Mouse (Mus musculus) heart, embryonic 16.5 days (tissue): ENCODE measurements around the gene Scgb1b30. TPM values are rescaled to one million over a fixed set of nuclear protein-coding genes. Genes with fewer than 3 reads are reported as not detected.

Experiments used
- ATAC-seq: fragments of 200-750 bp; cut with Nextera tagmentation; replicated peaks from 2 replicates; pipeline ENCODE4 v1.8.0; 2017; ENCODE audit warnings: moderate number of reproducible peaks; ENCODE audit not compliant: insufficient read depth, low FRiP score; ENCODE audit errors: extremely low read depth
- H3K27ac ChIP-seq: fragments of 300-500 bp; sonication (generic); 2 replicates; pipeline ENCODE4 v1.5.1; 2014; ENCODE audit warnings: mild to moderate bottlenecking, low read length, control low read depth, moderate library complexity
- H3K27me3 ChIP-seq: fragments of 300-500 bp; sonication (generic); 2 replicates; pipeline ENCODE4 v1.6.1; 2014; ENCODE audit warnings: low read length, mixed read lengths; ENCODE audit not compliant: control insufficient read depth, insufficient read depth
- H3K36me3 ChIP-seq: fragments of 300-500 bp; sonication (generic); 2 replicates; pipeline ENCODE4 v1.6.1; 2014; ENCODE audit not compliant: control insufficient read depth, insufficient read depth
- H3K4me1 ChIP-seq: fragments of 300-500 bp; sonication (generic); 2 replicates; pipeline ENCODE4 v1.6.1; 2014; ENCODE audit warnings: low read length, mixed read lengths; ENCODE audit not compliant: control insufficient read depth, insufficient read depth
- H3K4me2 ChIP-seq: fragments of 300-500 bp; sonication (generic); 2 replicates; pipeline ENCODE4 v1.6.1; 2014; ENCODE audit warnings: low read depth, mild to moderate bottlenecking, control low read depth, low read length
- H3K4me3 ChIP-seq: fragments of 300-500 bp; sonication (generic); 2 replicates; pipeline ENCODE4 v1.5.1; 2014; ENCODE audit warnings: mild to moderate bottlenecking, control low read depth, low read length
- H3K9ac ChIP-seq: fragments of 300-500 bp; sonication (generic); 2 replicates; pipeline ENCODE4 v1.6.1; 2014; ENCODE audit warnings: low read length, control low read depth
- H3K9me3 ChIP-seq: fragments of 300-500 bp; sonication (generic); replicated peaks from 2 replicates; pipeline ENCODE4 v1.6.1; 2016; ENCODE audit warnings: low read length; ENCODE audit not compliant: control insufficient read depth
- WGBS: fragments of 180-500 bp; shearing (Covaris S2); extraction: QIAGEN DNeasy Blood & Tissue Kit; methylation state at CpG from one replicate; pipeline ENCODE4 v1.1.7; 2014; 5-methylcytosine and 5-hydroxymethylcytosine counted together
- polyA plus RNA-seq: library from polyadenylated mRNA; unstranded; fragments of >200 nt; fragmentation: Nextera tagmentation; extraction: Ambion mirVana; gene quantifications from 2 replicates; pipeline ENCODE4 v1.2.1, GENCODE M21; 2015

Scgb1b30 gene
- polyA plus RNA-seq, 1 experiment from 2014 or later = not detected

- Histone ChIP-seq H3K36me3 (peaks cover 5% of the 10 kb centered on the region; the same call in 1 of the 2 replicates), H3K9me3 (0 out of 2 replicates have a peak, but pooled peaks cover 5% of the 10 kb centered on the region), H3K27ac (no peak overlapping the region), H3K4me3 (no peak overlapping the region), H3K4me2 (no peak overlapping the region), H3K4me1 (peaks cover 7% of the 10 kb centered on the region), H3K9ac (no peak overlapping the region), H3K27me3 (no peaks in the 10 kb centered on the region)
- ATAC-seq = no peak
- 80% methylated on average over 3 of the region's 3 CpGs for WGBS
Measured at GRCm38 (mm10) chr7:34126291-34126690, 31.1 kb downstream of the Scgb1b30 start.

DNA sequence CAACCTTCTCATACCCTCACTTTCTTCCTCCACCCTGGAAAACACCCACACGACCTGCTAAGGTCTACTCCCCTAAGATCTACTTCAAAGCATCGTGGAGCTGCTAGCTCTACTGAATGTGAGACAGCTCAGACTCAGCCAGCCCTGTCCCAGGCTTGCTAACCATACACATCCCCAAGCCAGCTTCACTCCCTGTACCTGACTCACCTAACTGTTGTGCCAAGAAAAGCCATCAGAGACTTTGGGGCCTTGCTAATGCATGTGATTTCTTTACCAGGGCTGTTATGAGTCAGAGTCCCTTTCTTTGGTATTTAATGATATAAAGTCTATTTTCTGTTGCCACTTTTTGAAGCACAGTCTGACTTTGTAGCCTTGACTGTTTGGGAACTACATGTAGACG is 35.9 kb downstream of the Scgb1b30 start:
- H3K36me3 ChIP-seq = peaks cover 5% of the 10 kb centered on the region; the same call in 1 of the 2 replicates
- peak overlapping the region; percentile 63; the same call in 1 of the 2 replicates for H3K4me2 ChIP-seq
- no peak for ATAC-seq
- 53% methylated on average over 3 of the region's 3 CpGs for WGBS
- no peaks in the 10 kb centered on the region for H3K27me3 ChIP-seq
- peak overlapping the region; percentile 91; the same call in 1 of the 2 replicates for H3K9ac ChIP-seq
- peaks cover 17% of the 10 kb centered on the region for H3K4me1 ChIP-seq
- H3K27ac ChIP-seq = no peak overlapping the region
- peak overlapping the region; percentile 83 for H3K4me3 ChIP-seq
- H3K9me3 ChIP-seq = 0 out of 2 replicates have a peak, but pooled peaks cover 5% of the 10 kb centered on the region

DNA sequence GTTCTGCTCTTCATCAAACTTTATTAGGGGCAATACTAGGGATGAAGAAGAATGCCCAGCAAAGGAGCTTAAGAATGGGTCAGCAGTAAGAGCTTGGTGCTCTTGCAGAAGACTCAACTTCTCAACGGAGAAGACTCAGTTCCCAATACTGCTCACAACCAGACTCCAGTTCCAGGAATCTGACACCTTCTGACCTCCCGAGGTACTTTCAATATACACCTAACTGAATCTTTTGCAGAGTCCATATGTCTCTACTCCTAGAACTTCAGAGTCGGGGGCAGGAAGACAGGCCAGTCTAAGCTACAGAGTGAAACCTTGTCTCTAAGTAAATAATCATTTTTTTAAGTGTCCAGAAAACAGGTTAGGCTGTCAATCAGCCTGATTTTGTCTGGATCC is 36.7 kb downstream of the Scgb1b30 start:
- Histone ChIP-seq H3K4me1 (peaks cover 17% of the 10 kb centered on the region), H3K9me3 (0 out of 2 replicates have a peak, but pooled peaks cover 3% of the 10 kb centered on the region), H3K36me3 (peaks cover 2% of the 10 kb centered on the region; the same call in 1 of the 2 replicates), H3K4me3 (peak overlapping the region; percentile 83), H3K27ac (peak overlapping the region; percentile 56; the same call in 1 of the 2 replicates), H3K9ac (peak overlapping the region; percentile 91), H3K4me2 (peak overlapping the region; percentile 63), H3K27me3 (no peaks in the 10 kb centered on the region)
- ATAC-seq = no peak
- WGBS = 6% methylated on average over 3 of the region's 3 CpGs

GRCm38 (mm10) chr7:34132355-34133079 is 37.3 kb downstream of the Scgb1b30 start:
- Histone ChIP-seq H3K4me3 (peak overlapping the region; percentile 83), H3K36me3 (no peaks in the 10 kb centered on the region), H3K9ac (peak overlapping the region; percentile 91), H3K4me1 (peaks cover 17% of the 10 kb centered on the region), H3K4me2 (peak overlapping the region; percentile 63), H3K9me3 (no peaks in the 10 kb centered on the region), H3K27me3 (no peaks in the 10 kb centered on the region), H3K27ac (peak overlapping the region; percentile 56)
- WGBS = under 1% methylated on average over 85 of the region's 116 CpGs
- peak; percentile 79 for ATAC-seq

DNA sequence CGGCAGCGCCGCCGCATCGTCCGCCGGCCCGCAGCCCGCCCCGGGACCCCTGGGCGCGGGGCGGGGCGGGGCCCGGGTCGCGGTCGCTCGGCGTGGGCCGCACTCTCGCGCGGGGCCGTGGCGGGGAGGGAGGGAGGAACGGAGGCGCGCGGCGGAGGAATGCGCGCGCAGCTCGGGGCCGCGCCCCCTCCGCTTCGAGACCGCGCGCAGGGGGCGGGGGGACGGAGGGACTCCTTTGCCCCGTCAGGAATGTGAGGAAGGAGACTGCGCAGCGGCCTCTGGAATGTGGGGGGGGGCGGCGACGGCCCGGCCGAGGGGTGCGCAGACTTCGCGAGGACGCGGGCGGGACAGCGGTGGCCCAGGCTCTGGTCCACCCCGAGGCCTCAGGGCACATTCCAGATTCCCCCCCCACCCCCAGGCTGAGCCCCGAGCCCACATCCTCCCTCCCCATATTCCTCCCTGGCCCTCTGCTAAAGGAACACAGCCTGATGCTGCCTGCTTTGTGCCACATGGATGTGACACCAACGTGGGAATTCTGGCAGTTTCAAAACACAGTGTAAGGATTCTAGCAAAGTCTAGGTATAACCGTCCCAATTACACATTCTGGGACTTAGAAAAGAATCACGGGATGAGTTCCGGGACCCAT is 38.0 kb downstream of the Scgb1b30 start, which contains the start of gene Wtip:
TSS of gene Wtip (minus strand) at position 152 of the 646 bp plus-strand sequence.
- Histone ChIP-seq H3K4me1 (peaks cover 17% of the 10 kb centered on the region), H3K36me3 (no peaks in the 10 kb centered on the region)
- 1% methylated on average over 40 of the region's 65 CpGs for WGBS

GRCm38 (mm10) chr7:34134336-34134735 is 39.1 kb downstream of the Scgb1b30 start:
- H3K36me3 ChIP-seq = no peaks in the 10 kb centered on the region
- no peak overlapping the region for H3K27ac ChIP-seq
- no peaks in the 10 kb centered on the region for H3K27me3 ChIP-seq
- H3K4me1 ChIP-seq = peaks cover 17% of the 10 kb centered on the region
- H3K4me2 ChIP-seq = no peak overlapping the region
- H3K9me3 ChIP-seq = no peaks in the 10 kb centered on the region
- no peak overlapping the region for H3K4me3 ChIP-seq
- 90% methylated on average over 2 of the region's 2 CpGs for WGBS
- ATAC-seq = no peak
- no peak overlapping the region for H3K9ac ChIP-seq

More for the DNA sequence above, 38.0 kb downstream of the Scgb1b30 start, which contains the start of gene Wtip:
- ATAC-seq = peak; percentile 94
- peak within 1 kb of the TSS; percentile 56 for H3K27ac ChIP-seq
- peak within 1 kb of the TSS; percentile 63 for H3K4me2 ChIP-seq
- no peaks in the 10 kb centered on the region for H3K9me3 ChIP-seq
- peak within 1 kb of the TSS; percentile 91 for H3K9ac ChIP-seq
- H3K4me3 ChIP-seq = peak within 1 kb of the TSS; percentile 83
- no peaks in the 10 kb centered on the region for H3K27me3 ChIP-seq

DNA sequence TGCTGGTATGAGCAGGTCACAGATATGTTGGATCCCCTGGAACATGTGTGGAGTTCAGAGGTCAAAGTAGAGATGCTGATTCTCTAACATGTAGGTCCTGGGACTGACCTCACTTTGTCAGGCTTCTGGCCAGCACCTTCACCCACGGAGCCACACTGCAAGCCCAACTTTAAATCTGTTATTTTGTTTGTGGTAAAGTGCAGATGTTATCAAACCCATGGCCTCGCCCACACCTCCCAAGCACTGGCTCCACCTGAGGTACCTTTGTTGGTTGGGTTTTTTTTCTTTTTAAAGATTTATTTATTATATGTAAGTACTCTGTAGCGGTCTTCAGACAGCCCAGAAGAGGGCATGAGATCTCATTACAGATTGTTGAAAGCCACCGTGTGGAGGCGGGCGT is 44.3 kb downstream of the Scgb1b30 start:
- no peak overlapping the region for H3K9ac ChIP-seq
- peaks cover 45% of the 10 kb centered on the region for H3K36me3 ChIP-seq
- no peak overlapping the region for H3K27ac ChIP-seq
- no peaks in the 10 kb centered on the region for H3K27me3 ChIP-seq
- H3K4me2 ChIP-seq = no peak overlapping the region
- 81% methylated on average over 6 of the region's 6 CpGs for WGBS
- no peaks in the 10 kb centered on the region for H3K9me3 ChIP-seq
- no peak overlapping the region for H3K4me3 ChIP-seq
- no peaks in the 10 kb centered on the region for H3K4me1 ChIP-seq
- ATAC-seq = no peak

DNA sequence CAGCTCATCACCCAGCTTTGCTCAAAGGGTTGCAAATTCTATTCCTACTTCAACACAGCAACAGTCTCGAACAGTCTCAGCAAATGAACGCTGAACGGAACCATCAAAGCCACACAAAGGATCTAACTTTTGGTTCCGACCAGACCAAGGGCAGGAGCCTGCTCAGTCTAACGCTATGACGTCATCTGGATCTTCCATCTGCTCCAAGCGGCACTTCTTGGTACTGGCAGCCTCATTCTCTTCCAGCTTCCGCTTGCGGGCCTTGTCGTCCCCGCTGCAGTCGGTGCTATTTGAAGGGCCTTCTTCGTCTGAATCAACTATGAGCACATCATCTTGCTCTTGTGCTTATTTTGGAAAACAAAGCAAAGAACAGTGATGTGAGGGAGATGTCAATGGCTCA is 45.9 kb downstream of the Scgb1b30 start:
- Histone ChIP-seq H3K4me2 (no peak overlapping the region), H3K9ac (no peak overlapping the region), H3K27ac (no peak overlapping the region), H3K4me1 (no peaks in the 10 kb centered on the region), H3K9me3 (no peaks in the 10 kb centered on the region), H3K36me3 (peaks cover 60% of the 10 kb centered on the region), H3K27me3 (no peaks in the 10 kb centered on the region), H3K4me3 (no peak overlapping the region)
- 94% methylated on average over 13 of the region's 13 CpGs for WGBS
- ATAC-seq = no peak

DNA sequence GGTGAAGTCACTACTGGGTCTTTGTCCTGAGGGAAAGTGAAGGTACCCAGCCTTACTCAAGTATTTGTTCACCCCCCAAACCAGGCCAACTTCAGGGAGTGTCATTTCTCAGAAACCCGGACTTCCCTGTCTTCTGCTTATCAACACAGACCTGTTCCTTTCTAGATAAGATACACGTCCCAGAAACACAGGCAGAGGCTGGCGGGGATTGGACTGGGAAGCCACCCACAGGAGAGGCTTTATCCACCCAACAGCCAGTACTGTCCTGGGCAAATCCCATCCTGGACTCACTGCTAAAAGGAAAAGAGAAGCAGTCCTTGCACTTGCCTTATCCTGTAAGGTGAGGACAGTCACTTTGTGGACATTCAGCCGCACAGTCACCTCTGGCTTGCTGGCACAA is 52.0 kb downstream of the Scgb1b30 start:
- Histone ChIP-seq H3K9me3 (peaks cover 6% of the 10 kb centered on the region; the same call in 1 of the 2 replicates), H3K9ac (no peak overlapping the region), H3K4me1 (no peaks in the 10 kb centered on the region), H3K27me3 (no peaks in the 10 kb centered on the region), H3K36me3 (peaks cover 87% of the 10 kb centered on the region), H3K27ac (no peak overlapping the region), H3K4me2 (no peak overlapping the region), H3K4me3 (no peak overlapping the region)
- no peak for ATAC-seq
- 60% methylated on average over 4 of the region's 4 CpGs for WGBS
